Mouse (Mus musculus): ENCODE data around the gene Wdr25.

Gene Wdr25

DNA sequence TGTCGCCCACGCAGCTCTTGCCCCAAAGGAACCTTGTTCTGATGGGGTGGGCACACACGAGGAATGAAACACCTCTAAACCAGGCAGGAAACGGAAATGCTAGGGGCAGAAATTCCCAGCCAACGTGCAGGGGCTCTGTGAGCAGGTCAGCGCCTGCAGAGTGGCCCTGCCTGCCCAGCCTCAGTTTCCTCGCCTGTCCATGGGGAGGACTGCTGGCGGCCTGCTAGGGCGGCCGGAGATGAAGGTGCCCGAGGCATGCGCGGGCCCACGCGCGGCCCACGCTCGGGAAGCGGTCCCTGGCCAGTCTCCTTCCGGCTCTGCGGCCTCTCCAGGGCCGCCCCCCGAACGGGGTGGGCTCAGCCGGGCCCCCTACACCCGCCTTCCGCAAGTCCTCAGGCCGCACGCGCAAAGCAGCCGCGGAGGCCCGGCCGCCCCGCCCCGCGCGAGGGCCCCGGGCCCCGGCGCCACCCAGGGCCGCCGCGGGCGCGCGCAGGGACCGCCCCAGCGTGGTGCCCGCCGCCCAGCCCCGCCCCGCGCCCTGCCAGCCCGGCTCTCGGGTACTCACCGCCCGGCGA is 174.2 kb downstream of the Wdr25 start:
- DNase-seq (ENCODE audit: low read depth, low spot score) = peak; percentile 41

DNA sequence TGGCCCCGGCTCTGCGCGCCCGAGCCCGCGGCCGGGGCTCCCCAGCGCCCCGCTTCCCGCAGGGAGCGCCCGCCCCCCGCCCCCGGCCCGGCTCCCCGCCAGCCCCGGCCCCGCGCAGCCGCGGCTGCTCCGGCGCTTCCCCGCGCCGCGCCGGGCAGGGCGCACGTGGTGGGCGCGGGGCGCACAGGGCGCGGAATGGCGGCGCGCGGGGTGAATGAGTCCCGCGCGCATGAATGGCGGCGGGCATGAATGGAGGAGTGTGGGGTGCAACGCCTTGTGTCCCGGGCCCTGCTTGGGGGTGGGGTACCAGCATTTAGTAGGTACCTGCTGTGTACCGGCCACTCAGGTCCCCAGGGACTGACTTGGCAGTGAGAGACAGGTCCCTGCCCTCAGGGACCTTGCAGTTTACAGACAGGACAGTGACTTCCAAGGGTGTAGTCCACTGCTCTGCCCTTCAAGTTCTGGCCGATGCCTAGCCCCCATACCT is 174.8 kb downstream of the Wdr25 start, which contains the start of gene Begain:
TSS of gene Begain (minus strand) at position 51 of the 487 bp plus-strand sequence.
- DNase-seq (ENCODE audit: low read depth, low spot score) = no peak

DNA sequence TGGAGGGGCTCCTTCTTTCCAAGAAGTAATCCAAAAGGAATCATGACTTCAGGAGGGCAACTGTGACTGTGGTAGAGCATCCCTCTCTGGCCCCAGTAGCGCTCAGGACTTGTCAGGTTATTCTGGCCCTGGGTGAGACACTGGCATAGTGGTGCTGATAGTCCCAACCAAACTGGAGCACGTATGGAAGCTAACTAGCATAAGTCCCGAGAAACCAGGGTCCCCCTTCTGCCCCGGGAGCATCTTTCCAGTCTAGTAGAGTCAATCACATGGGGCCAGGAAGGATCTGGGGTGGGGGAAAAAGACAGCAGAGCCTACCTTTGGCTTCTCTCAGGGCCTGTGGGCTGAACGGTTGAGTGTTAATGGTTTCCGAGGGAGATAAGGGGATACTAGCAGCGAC is 175.3 kb downstream of the Wdr25 start:
- no peak for DNase-seq (ENCODE audit: low read depth, low spot score)

DNA sequence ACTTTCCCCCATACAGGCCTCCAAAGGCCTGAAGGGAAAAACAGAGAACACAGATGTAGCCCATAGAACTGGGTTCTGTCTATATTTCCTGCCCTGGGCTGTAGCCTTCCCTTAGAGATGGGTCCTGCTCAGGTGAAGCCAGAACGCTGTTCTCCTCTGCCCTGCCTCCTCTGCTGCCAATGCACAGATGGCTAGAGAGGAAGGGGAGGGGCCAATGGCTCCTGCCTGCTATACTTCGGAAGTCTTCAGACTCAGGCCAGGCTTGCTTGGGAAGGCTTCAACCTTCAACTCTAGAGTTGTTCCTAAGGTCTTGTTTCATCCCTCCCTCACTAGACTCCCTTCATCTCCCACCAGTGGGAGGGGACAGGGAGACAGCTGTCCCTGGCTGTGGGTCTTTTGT is 176.3 kb downstream of the Wdr25 start:
- DNase-seq (ENCODE audit: low read depth, low spot score) = no peak

DNA sequence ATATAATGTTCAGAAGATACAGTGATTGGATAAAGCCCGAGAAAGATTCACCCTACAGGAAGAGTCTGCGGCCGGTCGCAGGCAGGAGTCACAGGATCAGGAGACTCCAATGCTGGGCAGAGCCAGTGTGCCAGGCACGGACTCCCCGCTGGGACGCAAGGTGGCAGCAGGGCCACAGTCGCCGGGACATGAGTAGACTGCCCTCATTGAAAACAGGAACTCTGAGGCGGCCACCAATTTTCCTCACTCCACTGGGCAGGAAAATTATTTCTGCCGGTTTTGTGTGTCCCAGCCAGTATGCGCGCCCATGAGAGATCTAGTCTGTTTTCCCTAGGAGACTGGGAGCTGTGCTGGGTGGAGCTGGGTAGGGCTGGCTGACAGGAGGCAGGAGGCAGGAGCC is 177.8 kb downstream of the Wdr25 start:
- DNase-seq (ENCODE audit: low read depth, low spot score) = no peak

DNA sequence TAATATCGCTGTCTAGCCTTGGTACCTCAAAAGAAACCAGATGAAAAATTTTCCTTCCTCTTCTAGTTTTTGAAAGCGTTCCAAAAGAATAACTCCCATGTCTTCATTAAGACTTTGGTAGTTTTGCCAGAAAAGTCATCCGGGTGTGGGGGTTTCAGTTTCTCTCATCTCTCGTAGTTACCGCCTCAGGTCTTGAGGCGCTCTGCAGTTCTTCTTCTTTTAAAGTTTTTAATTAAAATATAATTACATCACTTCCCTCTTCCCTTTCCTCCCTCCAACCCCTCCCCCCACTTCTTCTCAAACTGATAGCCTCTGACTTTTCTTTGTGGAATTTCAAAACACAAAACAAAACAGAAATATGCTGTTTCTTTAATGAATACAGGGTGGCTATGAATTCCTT is 180.7 kb downstream of the Wdr25 start:
- DNase-seq (ENCODE audit: low read depth, low spot score) = no peak

DNA sequence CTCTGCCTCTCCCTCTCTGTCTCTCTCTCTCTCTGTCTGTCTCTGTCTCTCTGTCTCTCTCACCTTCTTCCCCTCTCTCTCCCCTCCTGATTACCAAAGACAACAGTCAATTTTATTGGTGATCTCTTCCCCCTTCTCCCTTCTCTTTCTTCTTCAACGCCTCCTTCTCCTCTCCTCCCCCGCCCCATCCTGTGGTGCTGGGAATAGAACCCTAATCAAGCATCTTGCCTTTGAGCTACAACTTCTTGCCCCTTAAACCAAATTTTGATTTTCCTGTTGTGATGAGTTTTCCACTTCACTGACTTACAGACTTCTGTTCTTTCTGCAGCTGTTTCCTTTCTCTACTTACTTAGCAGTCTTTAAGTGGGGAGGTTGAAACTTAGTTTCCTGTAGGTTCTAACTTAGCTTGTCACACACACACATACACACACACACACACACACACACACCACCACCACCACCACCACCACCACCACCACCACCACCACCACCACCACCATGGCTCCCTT is 181.4 kb downstream of the Wdr25 start:
- no peak for DNase-seq (ENCODE audit: low read depth, low spot score)

DNA sequence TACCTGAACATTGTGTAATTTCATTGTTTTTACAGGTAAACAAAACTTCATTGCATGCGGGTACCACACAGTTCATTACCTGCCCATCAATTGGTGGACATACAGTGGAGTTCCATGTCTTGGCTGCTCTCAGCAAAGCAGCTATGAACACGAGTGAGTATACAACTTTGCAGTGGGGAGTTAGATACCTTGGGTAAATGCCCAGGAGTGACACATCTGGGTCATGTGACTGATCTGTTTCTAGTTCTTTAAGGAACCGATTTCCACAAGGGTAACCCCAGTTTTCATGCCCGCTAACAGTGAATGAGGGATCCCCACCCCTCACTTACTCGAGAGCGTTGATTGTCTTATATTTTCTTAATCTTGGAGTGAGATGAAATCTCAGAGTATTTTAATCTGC is 183.6 kb downstream of the Wdr25 start:
- DNase-seq (ENCODE audit: low read depth, low spot score) = no peak

Measured in embryo, embryonic 11.5 days (tissue).